Mouse (Mus musculus): Measurements from ENCODE around the gene Ptpra. TPM values are rescaled to one million over a fixed set of nuclear protein-coding genes. Genes with fewer than 3 reads are reported as not detected.

Gene Ptpra
- 70.5 and 71.8 TPM in 2 replicates for polyA plus RNA-seq (2015; fragmentation: Nextera tagmentation; extraction: Ambion mirVana)

GRCm38 (mm10) chr2:130449794-130450433 is at the start of gene Ptpra:
TSS of gene Ptpra (plus strand) at chr2:130450278.
- H3K9ac ChIP-seq (ENCODE audit: low read length): peak within 1 kb of the TSS; percentile 89
- peak within 1 kb of the TSS; percentile 84 for H3K4me3 ChIP-seq (ENCODE audit: low read length)
- H3K9me3 ChIP-seq (replicated peaks; ENCODE audit: control insufficient read depth, low read length): no peaks in the 10 kb centered on the region
- H3K27me3 ChIP-seq (ENCODE audit: control insufficient read depth, insufficient read depth, low read length): no peaks in the 10 kb centered on the region
- H3K4me1 ChIP-seq (ENCODE audit: control insufficient read depth, insufficient read depth, low read length): peaks cover 24% of the 10 kb centered on the region
- ATAC-seq (replicated peaks; ENCODE audit: extremely low read depth, insufficient read depth, low FRiP score): peak; percentile 97
- no peaks in the 10 kb centered on the region for H3K36me3 ChIP-seq (ENCODE audit: control insufficient read depth, insufficient read depth)
- H3K27ac ChIP-seq (ENCODE audit: low read length): peak within 1 kb of the TSS; percentile 76
- under 1% methylated on average over 45 of the region's 50 CpGs for WGBS
- H3K4me2 ChIP-seq (ENCODE audit: low read depth, low read length): peak within 1 kb of the TSS; percentile 87

DNA sequence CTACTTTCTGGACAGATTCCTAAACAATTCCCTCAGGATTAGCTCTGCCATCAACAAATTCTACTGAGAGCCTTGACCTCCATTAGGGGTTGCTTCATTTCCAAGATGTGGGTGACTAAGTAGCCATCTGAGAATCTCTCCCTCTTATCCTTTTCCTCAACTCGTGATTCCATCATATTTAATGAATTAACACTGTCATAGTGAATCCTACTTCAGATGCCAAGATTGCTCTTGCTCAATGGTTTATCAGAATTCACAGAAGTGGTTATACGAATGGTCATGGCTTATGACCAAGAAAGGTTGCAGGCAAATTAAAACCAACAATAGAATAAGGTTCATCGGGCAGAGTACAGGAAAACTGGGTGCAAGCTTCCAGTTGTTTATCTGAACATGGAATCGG is 48.2 kb upstream of the Ptpra start:
- Histone ChIP-seq H3K27ac (ENCODE audit: low read length) (no peak overlapping the region), H3K4me3 (ENCODE audit: low read length) (no peak overlapping the region), H3K27me3 (ENCODE audit: control insufficient read depth, insufficient read depth, low read length) (peaks cover 14% of the 10 kb centered on the region), H3K36me3 (ENCODE audit: control insufficient read depth, insufficient read depth) (no peaks in the 10 kb centered on the region), H3K9ac (ENCODE audit: low read length) (no peak overlapping the region), H3K9me3 (replicated peaks; ENCODE audit: control insufficient read depth, low read length) (no peaks in the 10 kb centered on the region), H3K4me2 (ENCODE audit: low read depth, low read length) (no peak overlapping the region), H3K4me1 (ENCODE audit: control insufficient read depth, insufficient read depth, low read length) (peaks cover 4% of the 10 kb centered on the region)
- WGBS: 65% methylated on average over 4 of the region's 4 CpGs
- ATAC-seq (replicated peaks; ENCODE audit: extremely low read depth, insufficient read depth, low FRiP score): no peak

GRCm38 (mm10) chr2:130404939-130405338 is 45.1 kb upstream of the Ptpra start, which contains the start of the genes Gm28372 and 1700020A23Rik:
TSS of gene Gm28372 (plus strand) at chr2:130405239.
TSS of gene 1700020A23Rik (plus strand) at chr2:130405259.
- 82% methylated on average over 1 of the region's 1 CpGs for WGBS
- Histone ChIP-seq H3K27ac (ENCODE audit: low read length) (no peak within 1 kb of the TSS), H3K9me3 (replicated peaks; ENCODE audit: control insufficient read depth, low read length) (no peaks in the 10 kb centered on the region), H3K4me3 (ENCODE audit: low read length) (no peak within 1 kb of the TSS), H3K27me3 (ENCODE audit: control insufficient read depth, insufficient read depth, low read length) (no peaks in the 10 kb centered on the region), H3K4me2 (ENCODE audit: low read depth, low read length) (no peak within 1 kb of the TSS), H3K4me1 (ENCODE audit: control insufficient read depth, insufficient read depth, low read length) (no peaks in the 10 kb centered on the region), H3K36me3 (ENCODE audit: control insufficient read depth, insufficient read depth) (no peaks in the 10 kb centered on the region), H3K9ac (ENCODE audit: low read length) (no peak within 1 kb of the TSS)
- no peak for ATAC-seq (replicated peaks; ENCODE audit: extremely low read depth, insufficient read depth, low FRiP score)

DNA sequence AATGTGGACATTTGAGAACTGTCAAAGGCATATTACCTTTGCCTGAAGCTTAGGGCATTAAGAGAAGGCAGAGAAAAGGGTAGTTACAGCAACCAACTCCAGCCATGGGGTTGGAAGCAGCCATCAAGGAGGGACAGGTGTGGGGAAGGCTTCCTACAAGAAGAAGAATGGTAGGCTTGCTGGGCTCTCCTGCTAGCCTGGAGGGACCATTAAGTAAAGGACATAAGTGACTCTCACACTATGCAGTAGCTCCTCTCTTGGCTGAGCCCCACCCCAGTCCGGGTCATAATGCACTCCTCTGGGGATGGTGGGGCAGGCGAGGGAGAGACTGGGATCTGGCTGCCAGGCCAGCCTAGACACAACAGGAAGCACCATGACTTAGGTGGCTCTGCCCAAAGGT is 43.9 kb upstream of the Ptpra start, which contains the start of gene Tmem239:
Gene Tmem239 (plus strand): TSS at position 301 of the 400 bp plus-strand sequence.
- H3K27ac ChIP-seq (ENCODE audit: low read length): no peak within 1 kb of the TSS
- no peak within 1 kb of the TSS for H3K9ac ChIP-seq (ENCODE audit: low read length)
- WGBS: 67% methylated on average over 2 of the region's 2 CpGs
- H3K36me3 ChIP-seq (ENCODE audit: control insufficient read depth, insufficient read depth): no peaks in the 10 kb centered on the region
- ATAC-seq (replicated peaks; ENCODE audit: extremely low read depth, insufficient read depth, low FRiP score): no peak
- no peaks in the 10 kb centered on the region for H3K27me3 ChIP-seq (ENCODE audit: control insufficient read depth, insufficient read depth, low read length)
- no peak within 1 kb of the TSS for H3K4me2 ChIP-seq (ENCODE audit: low read depth, low read length)
- no peaks in the 10 kb centered on the region for H3K4me1 ChIP-seq (ENCODE audit: control insufficient read depth, insufficient read depth, low read length)
- no peak within 1 kb of the TSS for H3K4me3 ChIP-seq (ENCODE audit: low read length)
- no peaks in the 10 kb centered on the region for H3K9me3 ChIP-seq (replicated peaks; ENCODE audit: control insufficient read depth, low read length)

- ATAC-seq (replicated peaks; ENCODE audit: extremely low read depth, insufficient read depth, low FRiP score): no peak; the same call in 1 of the 2 replicates
- Histone ChIP-seq H3K4me1 (ENCODE audit: control insufficient read depth, insufficient read depth, low read length) (no peaks in the 10 kb centered on the region), H3K4me3 (ENCODE audit: low read length) (no peak overlapping the region), H3K9ac (ENCODE audit: low read length) (no peak overlapping the region), H3K4me2 (ENCODE audit: low read depth, low read length) (no peak overlapping the region), H3K9me3 (replicated peaks; ENCODE audit: control insufficient read depth, low read length) (no peaks in the 10 kb centered on the region), H3K27ac (ENCODE audit: low read length) (no peak overlapping the region), H3K36me3 (ENCODE audit: control insufficient read depth, insufficient read depth) (no peaks in the 10 kb centered on the region), H3K27me3 (ENCODE audit: control insufficient read depth, insufficient read depth, low read length) (no peaks in the 10 kb centered on the region)
- 19% methylated on average over 6 of the region's 6 CpGs for WGBS
These were observed 41.9 kb upstream of the Ptpra start for GRCm38 (mm10) chr2:130408194-130408593.

DNA sequence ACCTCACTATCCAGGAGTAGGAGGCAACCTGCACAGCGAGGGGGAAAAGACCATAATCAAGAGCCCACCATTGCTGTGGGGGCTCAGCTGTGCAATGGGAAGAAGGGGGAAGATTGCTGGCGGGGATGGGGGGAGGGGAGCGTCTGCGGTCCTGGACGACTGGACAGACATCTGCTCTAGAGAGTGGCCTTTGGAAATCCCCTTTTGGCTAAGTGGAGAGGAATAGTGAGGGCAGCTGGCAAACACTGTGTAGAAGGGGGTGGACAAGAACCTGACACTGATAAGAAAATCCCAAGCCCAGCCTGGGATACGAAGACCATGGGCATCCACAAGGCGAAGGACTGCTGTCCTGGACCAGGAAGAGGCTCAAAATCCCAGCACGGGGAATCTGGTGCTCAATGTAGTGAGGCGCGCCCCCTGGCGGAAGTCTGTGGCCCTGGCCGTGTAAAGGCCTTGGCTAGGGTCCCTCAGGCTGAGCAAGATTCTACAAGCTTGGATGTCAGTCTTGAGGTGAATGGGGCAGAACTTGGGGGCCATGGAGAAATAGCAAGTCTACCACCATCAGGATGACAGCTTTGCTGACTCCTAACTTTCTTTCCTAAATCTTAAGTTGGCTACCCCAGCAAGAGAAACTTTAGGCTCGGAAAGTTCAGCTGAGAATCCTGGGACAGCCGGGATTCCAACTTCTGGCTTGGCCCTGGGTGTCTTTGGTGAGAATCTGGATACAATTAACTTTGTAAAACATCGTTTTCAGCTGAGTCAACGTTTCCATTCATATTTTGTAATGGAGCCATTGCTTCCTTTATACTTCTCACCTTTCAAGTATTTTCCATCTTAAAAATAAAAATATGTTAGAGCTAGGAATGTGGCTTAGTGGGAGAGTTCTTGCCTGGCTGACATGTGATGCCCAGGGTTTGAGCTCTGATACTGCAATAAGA is 38.3 kb upstream of the Ptpra start:
- 31% methylated on average over 16 of the region's 16 CpGs for WGBS
- no peaks in the 10 kb centered on the region for H3K9me3 ChIP-seq (replicated peaks; ENCODE audit: control insufficient read depth, low read length)
- peak; percentile 80 for ATAC-seq (replicated peaks; ENCODE audit: extremely low read depth, insufficient read depth, low FRiP score)
- H3K4me2 ChIP-seq (ENCODE audit: low read depth, low read length): no peak overlapping the region
- H3K36me3 ChIP-seq (ENCODE audit: control insufficient read depth, insufficient read depth): no peaks in the 10 kb centered on the region
- H3K27me3 ChIP-seq (ENCODE audit: control insufficient read depth, insufficient read depth, low read length): no peaks in the 10 kb centered on the region
- no peak overlapping the region for H3K4me3 ChIP-seq (ENCODE audit: low read length)
- no peaks in the 10 kb centered on the region for H3K4me1 ChIP-seq (ENCODE audit: control insufficient read depth, insufficient read depth, low read length)
- H3K27ac ChIP-seq (ENCODE audit: low read length): no peak overlapping the region
- H3K9ac ChIP-seq (ENCODE audit: low read length): no peak overlapping the region

DNA sequence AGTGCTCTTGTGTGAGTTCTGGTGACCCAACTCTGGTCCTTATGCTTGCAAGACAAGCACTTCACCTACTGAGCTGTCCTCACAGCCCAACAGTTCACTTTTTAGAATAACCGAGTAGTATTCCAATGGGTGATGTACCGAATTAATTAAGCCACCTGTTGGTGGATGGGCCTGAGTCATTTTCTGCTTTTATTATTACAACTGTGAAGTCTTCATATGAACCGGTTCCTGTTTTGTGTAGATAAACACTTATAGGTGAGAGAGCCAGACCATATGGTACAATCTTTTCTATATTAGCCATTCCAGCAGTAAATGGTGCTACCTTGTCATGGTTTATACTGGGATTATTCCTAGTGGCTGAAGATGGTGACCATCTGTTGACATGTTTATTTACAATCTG is 37.3 kb upstream of the Ptpra start:
- WGBS: 75% methylated on average over 3 of the region's 3 CpGs

DNA sequence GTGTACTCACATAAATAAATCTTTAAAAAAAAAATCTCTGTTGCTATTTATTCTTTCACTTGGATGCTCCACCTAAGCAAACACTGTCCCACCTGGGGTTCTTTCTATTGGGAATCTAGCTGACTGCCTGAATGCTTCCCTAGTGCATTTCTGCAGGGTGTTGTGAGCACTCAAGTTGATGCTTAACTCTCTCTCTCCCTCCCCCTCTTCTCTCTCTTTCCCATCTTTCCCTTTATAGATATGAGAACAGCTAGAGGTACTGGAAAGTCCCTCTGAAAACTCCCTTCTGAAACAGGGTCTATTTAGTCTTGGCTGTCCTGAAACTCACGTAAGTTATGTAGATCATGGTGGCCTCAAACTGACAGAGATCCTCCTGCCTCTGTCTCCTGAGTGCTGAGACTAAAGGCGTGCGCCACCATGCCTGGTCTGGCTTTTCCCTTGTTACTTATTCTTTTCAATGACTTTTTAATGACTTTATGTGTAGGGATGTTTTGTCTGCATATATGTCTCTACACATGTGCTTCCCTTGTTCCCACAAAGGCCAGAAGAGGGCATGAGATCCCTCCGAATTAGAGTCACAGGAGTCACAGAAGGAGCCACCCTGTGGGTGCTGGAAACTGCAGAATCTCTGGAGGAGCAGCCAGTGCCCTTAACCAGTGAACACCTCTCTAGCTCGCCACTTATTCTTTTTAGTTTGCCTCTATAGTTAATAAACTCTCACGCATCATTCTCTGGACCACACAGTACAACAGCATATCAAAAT is 35.8 kb upstream of the Ptpra start:
- no peaks in the 10 kb centered on the region for H3K27me3 ChIP-seq (ENCODE audit: control insufficient read depth, insufficient read depth, low read length)
- no peak for ATAC-seq (replicated peaks; ENCODE audit: extremely low read depth, insufficient read depth, low FRiP score)
- no peak overlapping the region for H3K4me2 ChIP-seq (ENCODE audit: low read depth, low read length)
- 73% methylated on average over 6 of the region's 6 CpGs for WGBS
- H3K36me3 ChIP-seq (ENCODE audit: control insufficient read depth, insufficient read depth): no peaks in the 10 kb centered on the region
- no peaks in the 10 kb centered on the region for H3K4me1 ChIP-seq (ENCODE audit: control insufficient read depth, insufficient read depth, low read length)
- H3K9ac ChIP-seq (ENCODE audit: low read length): no peak overlapping the region
- H3K4me3 ChIP-seq (ENCODE audit: low read length): no peak overlapping the region
- no peak overlapping the region for H3K27ac ChIP-seq (ENCODE audit: low read length)
- H3K9me3 ChIP-seq (replicated peaks; ENCODE audit: control insufficient read depth, low read length): no peaks in the 10 kb centered on the region

More for the DNA sequence above, 37.3 kb upstream of the Ptpra start:
- no peak for ATAC-seq (replicated peaks; ENCODE audit: extremely low read depth, insufficient read depth, low FRiP score)
- Histone ChIP-seq H3K36me3 (ENCODE audit: control insufficient read depth, insufficient read depth) (no peaks in the 10 kb centered on the region), H3K4me1 (ENCODE audit: control insufficient read depth, insufficient read depth, low read length) (no peaks in the 10 kb centered on the region), H3K4me3 (ENCODE audit: low read length) (no peak overlapping the region), H3K4me2 (ENCODE audit: low read depth, low read length) (no peak overlapping the region), H3K9me3 (replicated peaks; ENCODE audit: control insufficient read depth, low read length) (no peaks in the 10 kb centered on the region), H3K9ac (ENCODE audit: low read length) (no peak overlapping the region), H3K27ac (ENCODE audit: low read length) (no peak overlapping the region), H3K27me3 (ENCODE audit: control insufficient read depth, insufficient read depth, low read length) (no peaks in the 10 kb centered on the region)
